Mouse (Mus musculus) adrenal gland, postnatal 10 days (tissue): ENCODE measurements around the gene Esrrb. TPM values are rescaled to one million over a fixed set of nuclear protein-coding genes. Genes with fewer than 3 reads are reported as not detected.

ENCODE experiments used
- total RNA-seq, 2 experiments: library from RNA; stranded (reverse); gene quantifications; 2 replicates each; pipeline ENCODE4 v1.2.3; 2021

Esrrb gene
- total RNA-seq, 2 experiments from 2014 or later, result 0.33 to 1.0 TPM

Other genes starting within 250 kb of the Esrrb start
- 10 to 100 TPM; 21.8 to 23.1 TPM for gene Gpatch2l, start 119.3 kb upstream of the Esrrb start, total RNA-seq